Mouse (Mus musculus) cerebellum, adult 18-20 months (tissue): ENCODE measurements around the gene Gm21244.
"Not testable (repeated sequence)": the region's sequence is repeated elsewhere in the genome, so short reads cannot be mapped to it uniquely, and the experiment has no call there.

ENCODE experiments used
- DNase-seq, 2 experiments: peaks; one replicate each; pipeline ENCODE4 v3.0.0; 2021

The Gm21244 gene

DNA sequence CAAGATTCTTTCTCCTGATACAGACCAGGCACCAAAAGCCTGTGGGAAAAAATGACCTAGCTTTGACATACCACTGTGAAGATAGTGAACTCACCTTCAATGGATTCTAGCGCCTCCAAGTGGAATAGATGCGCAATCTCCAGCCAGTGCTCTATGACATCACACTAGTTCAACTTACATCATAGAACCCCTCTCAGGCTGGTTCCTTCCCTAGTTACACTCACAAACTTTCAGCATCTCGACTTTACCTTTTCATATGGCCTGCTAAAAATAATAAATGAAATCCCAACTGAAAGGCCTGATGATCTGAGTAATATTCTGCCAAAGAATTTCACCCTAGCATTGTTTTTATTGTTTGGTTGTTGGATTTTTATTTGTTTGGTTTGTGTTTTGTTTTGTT lies at the start of gene Gm21244:
Gene Gm21244, minus strand, starts transcription at position 101 of the 400 bp plus-strand sequence.
- not testable (repeated sequence) for DNase-seq
